Mouse (Mus musculus): ENCODE data around the gene Golga5. TPM values are rescaled to one million over a fixed set of nuclear protein-coding genes. Genes with fewer than 3 reads are reported as not detected.
"Not testable (repeated sequence)": the region's sequence is repeated elsewhere in the genome, so short reads cannot be mapped to it uniquely, and the experiment has no call there.

Golga5 gene
- total and polyA plus RNA-seq, 3 experiments, result 25.9 to 29.3 TPM; not detected in 1

- Histone ChIP-seq H3K9ac (ENCODE audit: control insufficient read depth, low read depth, low read length, poor library complexity, severe bottlenecking) (no peak overlapping the region), H3K79me2 (ENCODE audit: control insufficient read depth, insufficient read depth, low read length, poor library complexity) (no peaks in the 10 kb centered on the region), H3K4me1 (ENCODE audit: control insufficient read depth in 1 of 2, insufficient read depth in 2 of 2, low read length in 2 of 2) (peaks cover 7 to 10% of the 10 kb centered on the region in 2 experiments), H3K9me3 (replicated peaks; ENCODE audit: insufficient read depth, low read length) (no peaks in the 10 kb centered on the region), H3K27me3 (ENCODE audit: control insufficient read depth in 1 of 2, insufficient read depth in 2 of 2, low read length in 2 of 2) (no peaks in the 10 kb centered on the region), H3K4me3 (ENCODE audit: control insufficient read depth in 1 of 2, insufficient read depth in 1 of 2, low read depth in 2 of 2, low read length in 2 of 2) (no peak overlapping the region), H3K27ac (ENCODE audit: control insufficient read depth, low read depth, low read length) (no peak overlapping the region), H3K36me3 (ENCODE audit: control insufficient read depth in 1 of 2, insufficient read depth in 2 of 2, low read length in 2 of 2) (peaks cover 6 to 11% of the 10 kb centered on the region in 2 experiments)
- TF ChIP-seq ZNF384 (IDR thresholded peaks at IDR 0.05; ENCODE audit: low read depth, low read length) (no peak), ZKSCAN1 (IDR thresholded peaks at IDR 0.05; ENCODE audit: low read depth, low read length) (no peak), POLR2AphosphoS5 (IDR thresholded peaks at IDR 0.05; ENCODE audit: borderline replicate concordance, low read depth, low read length) (no peak), TCF12 (IDR thresholded peaks at IDR 0.05; ENCODE audit: low read depth, low read length) (no peak), MAZ (IDR thresholded peaks at IDR 0.05; ENCODE audit: low read depth, low read length) (no peak), USF2 (IDR thresholded peaks at IDR 0.05; ENCODE audit: borderline replicate concordance in 1 of 2, insufficient read depth in 1 of 2, low read depth in 1 of 2, low read length in 2 of 2) (no peak), ETS1 (IDR thresholded peaks at IDR 0.05; ENCODE audit: low read depth, low read length) (no peak), MYC (IDR thresholded peaks at IDR 0.05; ENCODE audit: low read depth, low read length) (no peak), HCFC1 (IDR thresholded peaks at IDR 0.05; ENCODE audit: low read depth, low read length) (no peak), CHD2 (IDR thresholded peaks at IDR 0.05; ENCODE audit: low read length) (no peak), TBP (IDR thresholded peaks at IDR 0.05; ENCODE audit: low read depth, low read length) (no peak), EP300 (IDR thresholded peaks at IDR 0.05; ENCODE audit: low read depth in 1 of 2, low read length in 2 of 2) (no peak), USF1 (IDR thresholded peaks at IDR 0.05; ENCODE audit: low read depth, low read length) (no peak), ELF1 (IDR thresholded peaks at IDR 0.05; ENCODE audit: low read depth, low read length) (no peak), ZC3H11A (IDR thresholded peaks at IDR 0.05; ENCODE audit: low read depth, low read length) (no peak), ZMIZ1 (IDR thresholded peaks at IDR 0.05; ENCODE audit: low read depth, low read length) (no peak), POLR2A (IDR thresholded peaks at IDR 0.05; ENCODE audit: control insufficient read depth in 1 of 2, insufficient read depth in 1 of 2, low read depth in 1 of 2, low read length in 2 of 2, poor library complexity in 1 of 2) (no peak), CHD1 (IDR thresholded peaks at IDR 0.05; ENCODE audit: low read depth, low read length) (no peak), JUND (IDR thresholded peaks at IDR 0.05; ENCODE audit: low read depth, low read length) (no peak)
- no peak for DNase-seq (ENCODE audit: low read depth, low spot score)
These were observed 23.0 kb downstream of the Golga5 start for GRCm38 (mm10) chr12:102491911-102492310.

DNA sequence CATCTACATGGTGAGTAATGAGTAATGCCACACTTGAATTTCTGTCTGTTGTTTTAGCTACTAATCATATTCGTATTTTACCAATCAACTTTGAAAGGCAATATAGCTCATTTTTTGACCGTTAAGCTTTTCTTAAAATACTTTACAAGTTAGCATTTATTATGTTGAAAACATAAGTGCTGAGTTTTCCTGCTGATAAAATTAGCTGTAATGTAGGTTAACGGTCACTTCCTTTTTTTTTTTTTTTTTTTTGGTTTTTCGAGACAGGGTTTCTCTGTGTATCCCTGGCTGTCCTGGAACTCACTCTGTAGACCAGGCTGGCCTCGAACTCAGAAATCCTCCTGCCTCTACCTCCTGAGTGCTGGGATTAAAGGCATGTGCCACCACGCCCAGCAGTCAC, 26.8 kb downstream of the Golga5 start:
- TF ChIP-seq TCF12 (IDR thresholded peaks at IDR 0.05; ENCODE audit: low read depth, low read length), result 0 out of 2 replicates have a peak, but pooled peaks have one; percentile 20
- TF ChIP-seq MYB (IDR thresholded peaks at IDR 0.05; ENCODE audit: low read depth, low read length), result peak; percentile 35; the same call in 1 of the 2 replicates
- peak; percentile 48 to 62; a peak in 2 of 4 replicates for TF ChIP-seq EP300 (IDR thresholded peaks at IDR 0.05; ENCODE audit: low read depth in 1 of 2, low read length in 2 of 2)
- TF ChIP-seq ZNF384 (IDR thresholded peaks at IDR 0.05; ENCODE audit: low read depth, low read length), result peak; percentile 89
- peak; percentile 26 for DNase-seq (ENCODE audit: low read depth, low spot score)
- not testable (repeated sequence) for H3K9me3 ChIP-seq (replicated peaks; ENCODE audit: insufficient read depth, low read length); H3K27me3 ChIP-seq (ENCODE audit: control insufficient read depth in 1 of 2, insufficient read depth in 2 of 2, low read length in 2 of 2); H3K9ac ChIP-seq (ENCODE audit: control insufficient read depth, low read depth, low read length, poor library complexity, severe bottlenecking); H3K4me3 ChIP-seq (ENCODE audit: control insufficient read depth in 1 of 2, insufficient read depth in 1 of 2, low read depth in 2 of 2, low read length in 2 of 2); H3K79me2 ChIP-seq (ENCODE audit: control insufficient read depth, insufficient read depth, low read length, poor library complexity)
- H3K36me3 ChIP-seq (ENCODE audit: control insufficient read depth in 1 of 2, insufficient read depth in 2 of 2, low read length in 2 of 2), result peaks cover 2 to 16% of the 10 kb centered on the region in 2 experiments
- peak overlapping the region; percentile 63 for H3K27ac ChIP-seq (ENCODE audit: control insufficient read depth, low read depth, low read length)
- peaks cover 13 to 14% of the 10 kb centered on the region in 2 experiments for H3K4me1 ChIP-seq (ENCODE audit: control insufficient read depth in 1 of 2, insufficient read depth in 2 of 2, low read length in 2 of 2)
